Mouse (Mus musculus): ENCODE results near the gene Trpc3.

- TF ChIP-seq CTCF (IDR thresholded peaks at IDR 0.05; ENCODE audit: control insufficient read depth, insufficient read depth, insufficient replicate concordance, low read depth, low read length) (no peak), POLR2A (IDR thresholded peaks at IDR 0.05; ENCODE audit: control insufficient read depth, low read depth, low read length) (no peak)
Measured at GRCm38 (mm10) chr3:36721850-36722249, 31.9 kb upstream of the Trpc3 start.
